Mouse (Mus musculus) testis, adult 2 months (tissue): ENCODE measurements around the gene Aldh9a1. TPM values are rescaled to one million over a fixed set of nuclear protein-coding genes. Genes with fewer than 3 reads are reported as not detected.

Experiments
- H3K27ac ChIP-seq: fragments of 200-500 bp; 2 replicates; pipeline ENCODE4 v1.5.1; 2012; ENCODE audit warnings: low read depth, low read length; ENCODE audit not compliant: control insufficient read depth, insufficient read depth
- H3K27me3 ChIP-seq: fragments of 200-500 bp; 2 replicates; pipeline ENCODE4 v1.6.1; 2012; ENCODE audit warnings: mild to moderate bottlenecking, low read length, moderate library complexity; ENCODE audit not compliant: control insufficient read depth, insufficient read depth
- H3K36me3 ChIP-seq: fragments of 200-500 bp; 2 replicates; pipeline ENCODE4 v1.6.1; 2012; ENCODE audit warnings: mild to moderate bottlenecking, low read length; ENCODE audit not compliant: control insufficient read depth, insufficient read depth
- H3K4me1 ChIP-seq: fragments of 200-500 bp; 2 replicates; pipeline ENCODE4 v1.6.1; 2012; ENCODE audit warnings: low read length; ENCODE audit not compliant: control insufficient read depth, insufficient read depth
- H3K4me3 ChIP-seq: fragments of 200-500 bp; 2 replicates; pipeline ENCODE4 v1.5.1; 2012; ENCODE audit warnings: low read depth, mild to moderate bottlenecking, low read length, moderate library complexity, mixed read lengths; ENCODE audit not compliant: control insufficient read depth
- CTCF ChIP-seq: fragments of 200-500 bp; IDR thresholded peaks from 2 replicates; pipeline ENCODE4 v1.5.1; 2012; ENCODE audit warnings: low read depth, mild to moderate bottlenecking, inconsistent platforms, low read length, moderate library complexity; ENCODE audit not compliant: control insufficient read depth, insufficient read depth, insufficient replicate concordance
- POLR2A ChIP-seq: fragments of 200-500 bp; IDR thresholded peaks from 2 replicates; pipeline ENCODE4 v1.6.1; 2012; ENCODE audit warnings: low read depth, mild to moderate bottlenecking, inconsistent platforms, low read length, moderate library complexity; ENCODE audit not compliant: control insufficient read depth
- polyA plus RNA-seq: library from polyadenylated mRNA; depleted of rRNA; stranded (reverse); fragments of >200 nt; gene quantifications from 2 replicates; pipeline ENCODE4 v1.2.3, GENCODE M21; 2012

The Aldh9a1 gene
- polyA plus RNA-seq, 1 experiment, result 33.6 TPM

DNA sequence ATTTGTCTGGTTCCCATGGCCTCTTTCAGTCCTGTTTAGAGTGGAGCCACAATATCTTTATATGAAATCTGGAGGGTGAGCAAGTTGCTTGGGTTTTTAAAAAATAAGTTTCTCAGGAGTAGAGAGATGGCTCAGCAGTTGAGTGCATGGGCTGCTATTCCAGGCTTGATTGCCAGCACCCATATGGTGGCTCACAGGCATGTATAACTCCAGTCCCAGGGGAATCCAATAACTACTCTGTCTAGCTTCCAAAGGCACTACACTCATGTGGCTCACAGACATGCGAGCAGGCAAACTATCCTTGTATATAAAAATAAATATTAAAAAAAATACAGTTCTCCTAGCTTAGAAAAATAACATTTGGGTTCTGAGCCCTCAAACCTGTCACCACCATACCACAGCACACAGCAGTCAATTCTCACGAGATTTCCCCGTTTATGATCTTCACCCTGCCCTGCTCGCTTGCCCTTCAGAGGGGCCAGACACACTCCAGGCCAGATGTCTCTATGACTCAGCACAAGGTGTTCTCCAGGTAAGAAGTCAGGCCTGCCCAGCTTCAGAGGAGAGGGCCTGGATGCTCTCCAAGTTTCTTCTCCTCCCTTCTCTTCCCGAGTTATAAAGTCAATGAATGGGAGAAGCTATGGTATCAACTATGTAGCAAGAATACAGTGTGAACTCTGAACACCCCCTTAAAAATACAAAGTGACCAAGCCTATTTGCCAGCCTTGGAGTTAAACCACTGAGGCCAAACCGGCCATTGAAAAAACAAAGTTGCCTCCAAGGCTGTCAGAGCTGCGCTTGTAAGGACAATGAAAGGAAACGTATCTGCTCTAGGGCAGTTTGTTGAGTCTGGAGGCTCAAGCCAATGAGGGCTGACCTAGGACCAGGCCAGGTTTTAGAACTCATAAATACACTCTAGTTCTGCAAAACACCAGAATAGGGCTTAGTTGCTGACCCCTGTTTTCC is 31.5 kb downstream of the Aldh9a1 start:
- H3K27me3 ChIP-seq, result no peaks in the 10 kb centered on the region
- TF ChIP-seq CTCF (no peak), POLR2A (no peak)
- H3K36me3 ChIP-seq, result no peaks in the 10 kb centered on the region
- H3K4me3 ChIP-seq, result no peak overlapping the region
- H3K27ac ChIP-seq, result no peak overlapping the region
- no peaks in the 10 kb centered on the region for H3K4me1 ChIP-seq

DNA sequence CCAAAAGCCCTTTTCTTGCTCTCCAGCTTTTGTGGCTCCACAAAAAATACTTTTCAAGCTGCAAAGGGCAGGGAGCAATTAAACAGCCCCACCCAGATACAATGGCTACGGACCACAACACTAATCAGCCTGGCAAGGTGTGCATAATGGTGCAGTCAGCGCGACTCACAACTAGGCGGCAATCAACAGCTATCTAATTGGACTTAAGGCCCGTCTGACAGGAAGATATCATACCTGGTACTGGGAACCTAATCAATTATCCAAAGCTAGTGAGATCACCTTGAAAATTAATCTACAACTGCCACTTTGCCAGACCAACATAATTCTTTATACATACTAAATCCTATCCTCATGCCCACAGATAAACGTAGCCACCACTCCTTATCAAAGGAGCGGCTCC is 32.5 kb downstream of the Aldh9a1 start:
- Histone ChIP-seq H3K4me1 (no peaks in the 10 kb centered on the region), H3K27ac (no peak overlapping the region), H3K4me3 (no peak overlapping the region), H3K27me3 (no peaks in the 10 kb centered on the region), H3K36me3 (no peaks in the 10 kb centered on the region)
- TF ChIP-seq CTCF, result no peak
- no peak for TF ChIP-seq POLR2A

DNA sequence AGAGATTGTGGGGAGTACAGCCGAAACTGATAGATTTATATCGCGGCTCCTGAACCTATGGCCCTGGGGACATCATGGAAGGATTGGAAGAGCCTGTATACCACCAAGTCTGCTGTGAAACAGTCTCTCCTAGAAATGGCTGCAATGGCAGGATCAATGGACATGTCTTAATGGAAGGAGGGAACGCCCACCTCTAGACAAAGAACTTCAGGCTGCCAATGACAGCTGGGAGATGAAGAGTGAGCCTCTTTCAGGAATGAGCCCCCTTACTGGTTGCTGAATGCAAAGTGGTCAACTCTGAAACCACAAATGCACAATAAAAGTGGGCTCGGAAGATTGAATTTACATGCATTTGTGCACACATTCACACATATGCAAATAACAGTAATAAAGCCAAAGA is 33.0 kb downstream of the Aldh9a1 start:
- Histone ChIP-seq H3K27me3 (no peaks in the 10 kb centered on the region), H3K4me1 (no peaks in the 10 kb centered on the region), H3K27ac (no peak overlapping the region), H3K36me3 (no peaks in the 10 kb centered on the region), H3K4me3 (no peak overlapping the region)
- TF ChIP-seq CTCF (no peak), POLR2A (no peak)

DNA sequence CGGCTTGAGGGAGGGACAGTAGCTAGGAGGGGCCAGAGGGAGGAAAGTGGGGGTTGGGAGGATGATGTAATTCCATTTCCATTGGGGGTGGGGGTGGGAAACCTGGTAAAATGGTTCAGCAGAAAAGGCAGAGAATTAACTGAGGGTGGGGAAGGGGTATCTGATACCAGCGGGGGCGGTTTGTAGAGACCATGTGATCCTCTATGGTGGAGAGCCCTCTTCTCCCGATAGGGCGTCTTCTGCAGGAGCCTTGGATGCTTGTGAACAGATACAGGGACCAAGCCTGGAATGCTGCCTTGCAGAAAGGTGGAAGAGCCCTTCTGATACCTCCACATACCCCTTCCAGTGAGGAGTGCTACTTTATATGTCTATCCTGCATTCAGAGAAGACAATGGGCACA is 33.4 kb downstream of the Aldh9a1 start:
- H3K4me1 ChIP-seq, result no peaks in the 10 kb centered on the region
- H3K27me3 ChIP-seq, result no peaks in the 10 kb centered on the region
- no peaks in the 10 kb centered on the region for H3K36me3 ChIP-seq
- TF ChIP-seq POLR2A (no peak), CTCF (no peak)
- H3K4me3 ChIP-seq, result no peak overlapping the region
- no peak overlapping the region for H3K27ac ChIP-seq

DNA sequence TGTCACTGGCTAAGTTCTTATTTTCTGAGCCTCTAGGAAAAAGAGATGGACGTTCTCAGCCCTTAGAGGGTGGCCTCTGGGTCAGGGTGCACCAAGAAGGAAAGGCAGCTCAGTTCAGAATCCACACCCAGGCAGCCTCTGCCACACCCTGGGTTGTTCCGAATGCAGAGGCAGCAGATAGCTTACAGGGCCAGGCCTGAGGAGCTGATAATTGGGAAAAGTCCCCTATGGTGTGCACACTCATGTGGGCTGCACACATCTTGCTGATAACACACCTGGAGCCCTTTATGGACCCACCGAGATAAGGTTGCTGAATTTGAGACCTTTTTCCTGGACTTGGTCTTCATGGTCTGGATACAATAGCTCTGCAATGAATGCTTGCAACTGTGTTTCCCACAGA is 34.4 kb downstream of the Aldh9a1 start:
- Histone ChIP-seq H3K4me1 (no peaks in the 10 kb centered on the region), H3K4me3 (no peak overlapping the region), H3K27me3 (no peaks in the 10 kb centered on the region), H3K36me3 (no peaks in the 10 kb centered on the region), H3K27ac (no peak overlapping the region)
- TF ChIP-seq POLR2A (no peak), CTCF (no peak)

DNA sequence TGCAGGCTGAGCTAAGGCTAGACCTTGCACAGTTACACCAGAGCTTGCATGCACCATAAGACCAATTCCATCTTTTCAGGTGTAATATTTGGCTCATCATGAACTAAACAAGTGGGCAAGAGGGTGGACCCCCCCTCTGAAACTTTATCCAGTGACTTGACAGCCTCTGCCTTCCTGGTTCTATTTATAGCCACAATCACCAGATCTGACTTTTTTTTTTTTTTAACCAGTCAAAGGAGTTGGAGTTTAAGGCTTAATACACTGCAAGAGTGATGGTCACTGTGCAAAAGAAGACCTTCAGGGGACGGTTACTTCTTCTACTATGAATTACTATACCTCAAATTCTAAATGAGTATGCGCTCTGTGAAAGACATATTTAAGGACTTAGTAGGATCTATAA is 35.4 kb downstream of the Aldh9a1 start:
- Histone ChIP-seq H3K4me3 (no peak overlapping the region), H3K36me3 (no peaks in the 10 kb centered on the region), H3K4me1 (no peaks in the 10 kb centered on the region), H3K27ac (no peak overlapping the region), H3K27me3 (no peaks in the 10 kb centered on the region)
- TF ChIP-seq POLR2A, result no peak
- TF ChIP-seq CTCF, result no peak

DNA sequence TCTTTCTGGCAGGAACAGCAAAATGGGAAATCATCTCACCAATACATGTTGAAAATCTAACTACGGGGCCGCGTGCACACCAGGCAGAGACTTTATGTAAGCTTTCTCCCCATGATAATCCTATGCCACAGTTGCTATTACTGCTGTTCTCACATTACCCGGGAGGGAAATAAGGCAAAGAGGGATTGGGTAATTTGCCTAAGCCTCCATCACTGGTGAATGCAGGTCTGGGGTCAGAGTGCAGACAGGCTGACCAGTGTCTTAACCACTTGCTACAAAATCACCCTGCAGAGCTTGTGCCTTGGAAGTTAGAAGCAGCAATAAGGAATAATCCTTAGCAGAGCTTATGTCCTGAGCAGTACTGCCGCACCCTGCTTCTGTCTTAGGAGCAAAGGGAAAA is 35.8 kb downstream of the Aldh9a1 start:
- H3K36me3 ChIP-seq, result no peaks in the 10 kb centered on the region
- no peak overlapping the region for H3K4me3 ChIP-seq
- H3K4me1 ChIP-seq, result no peaks in the 10 kb centered on the region
- no peaks in the 10 kb centered on the region for H3K27me3 ChIP-seq
- no peak for TF ChIP-seq CTCF
- TF ChIP-seq POLR2A, result no peak
- H3K27ac ChIP-seq, result no peak overlapping the region
